8 mouse cellular contexts compared by ENCODE assay signal in genomic region chr15:3268247-3268646, GRCm38 (mm10). TPM values are rescaled to one million over a fixed set of nuclear protein-coding genes. Genes with fewer than 3 reads are reported as not detected.
A peak's percentile ranks its signal among the peaks of the same experiment; 100 is the strongest.
DNase-seq lines count a peak whose midpoint lies in the region; ATAC-seq and TF ChIP-seq lines count a peak whose summit lies in the region.

Gene Selenop, plus strand, starts transcription at chr15:3268547.

- H3K36me3 ChIP-seq in hindbrain, postnatal 0 days (ENCODE audit: insufficient read depth, low read length), result no peaks in the 10 kb centered on the region
- no peaks in the 10 kb centered on the region; the same call in 1 of the 2 replicates for H3K36me3 ChIP-seq in macrophage (ENCODE audit: inconsistent target)

- intact Hi-C loops in gastrocnemius, postnatal 14 days (cut with DNase I; ENCODE audit: low total_unique reads), result no loop called here

- H3K4me1 ChIP-seq in hindbrain, postnatal 0 days (ENCODE audit: insufficient read depth, low read length), result no peaks in the 10 kb centered on the region

- H3K4me2 ChIP-seq in hindbrain, postnatal 0 days (ENCODE audit: low read depth, low read length), result no peak within 1 kb of the TSS

- H3K79me2 ChIP-seq in macrophage (ENCODE audit: inconsistent target), result peaks cover 24% of the 10 kb centered on the region

- no peak within 1 kb of the TSS for H3K27ac ChIP-seq in hindbrain, postnatal 0 days
- peak within 1 kb of the TSS; percentile 99 for H3K27ac ChIP-seq in macrophage

- ATAC-seq in hindbrain, postnatal 0 days, result no peak

- no peak for TF ChIP-seq CTCF in hindbrain, postnatal 0 days (IDR thresholded peaks at IDR 0.05; ENCODE audit: low read depth)

- 72% methylated on average over 6 of the region's 6 CpGs for WGBS in hindbrain, postnatal 0 days
- WGBS in macrophage (ENCODE audit: missing documents), result 95% methylated on average over 6 of the region's 6 CpGs

- no peaks in the 10 kb centered on the region for H3K9me3 ChIP-seq in hindbrain, postnatal 0 days (ENCODE audit: low read length)

- DNase-seq in frontal cortex, adult 2 months (ENCODE audit: extremely low spot score in 1 of 2, low spot score in 1 of 2), result no peak
- DNase-seq in frontal cortex, postnatal 10 days (ENCODE audit: low spot score in 2 of 2), result no peak
- DNase-seq in adrenal gland, postnatal 36 days, result no peak
- DNase-seq in gastrocnemius, postnatal 14 days, result no peak
- DNase-seq in hindbrain, postnatal 0 days (ENCODE audit: low spot score), result no peak
- no peak for DNase-seq in cerebellum, postnatal 36 days
- no peak for DNase-seq in frontal cortex, postnatal 25 days (ENCODE audit: low spot score in 2 of 2)

- H3K9ac ChIP-seq in hindbrain, postnatal 0 days (replicated peaks; ENCODE audit: low read length), result no peak within 1 kb of the TSS

- H3K27me3 ChIP-seq in hindbrain, postnatal 0 days (ENCODE audit: insufficient read depth, low read length), result no peaks in the 10 kb centered on the region

- H3K4me3 ChIP-seq in hindbrain, postnatal 0 days (ENCODE audit: low read length), result no peak within 1 kb of the TSS
- H3K4me3 ChIP-seq in macrophage (ENCODE audit: inconsistent target), result no peak within 1 kb of the TSS

RNA-seq across cellular contexts. Expression of gene Selenop, which starts in this region (rescaled TPM):
- 322 and 351 TPM in 2 replicates for polyA plus RNA-seq in frontal cortex, adult 2 months (2012; rRNA removed)
- total RNA-seq in adrenal gland, postnatal 36 days (2021), result 100 to 1,000 TPM; 346 to 398 TPM
- total RNA-seq in gastrocnemius, postnatal 14 days (2021), result 100 to 1,000 TPM; 168 to 169 TPM
- total RNA-seq in hindbrain, postnatal 0 days (2014; rRNA removed), result 319 and 356 TPM in 2 replicates
- polyA plus RNA-seq in hindbrain, postnatal 0 days (2015; fragmentation: Nextera tagmentation; extraction: Ambion mirVana), result 283 and 310 TPM in 2 replicates
- 1,000 to 10,000 TPM in 1 of 26 experiments, 100 to 1,000 TPM in 10, 10 to 100 TPM in 15; 23.8 to 1,148 (median 94.1) TPM for total RNA-seq in macrophage (2018; cell fraction: chromatin; rRNA removed)
- over 10,000 TPM in 10 of 26 experiments, 1,000 to 10,000 TPM in 16; 1,265 to 11,944 (median 5,711) TPM for total RNA-seq in macrophage (2018; cell fraction: cytosol; rRNA removed)
- total RNA-seq in macrophage (2018; cell fraction: nucleus; rRNA removed), result 1,000 to 10,000 TPM in 14 of 26 experiments, 100 to 1,000 TPM in 12; 298 to 6,070 (median 1,195) TPM
- polyA plus RNA-seq in macrophage (2018), result 3,955 to 15,839 TPM (median 14,226 TPM) in 3 replicates

Comparison
In these comparisons a context has a peak if more than half of its experiments do, and no peak if none do; other contexts are left out.
1. RNA of gene Selenop (polyA plus RNA-seq): 3,955 to 15,839 TPM in macrophage; 322 to 351 TPM in frontal cortex, adult 2 months and 283 to 310 TPM in hindbrain, postnatal 0 days; every median in the first group is over 10 times any median in the second.